Mouse (Mus musculus) layer of hippocampus, adult 8-10 months (tissue): ENCODE data around the gene Tor1b. TPM values are rescaled to one million over a fixed set of nuclear protein-coding genes. Genes with fewer than 3 reads are reported as not detected.
"Not testable (repeated sequence)": the region's sequence is repeated elsewhere in the genome, so short reads cannot be mapped to it uniquely, and the experiment has no call there.

ENCODE experiments used
- DNase-seq, 2 experiments: peaks; one replicate each; pipeline ENCODE4 v3.0.0; 2022; ENCODE audit warnings: low spot score in 2 of 2
- total RNA-seq, 4 experiments: library from RNA; stranded (reverse); gene quantifications; 2 replicates each; pipeline ENCODE4 v1.2.4; 2022

Gene Tor1b
- total RNA-seq, 4 experiments from 2014 or later, result 32.8 to 37.2 (median 36.0) TPM

DNA sequence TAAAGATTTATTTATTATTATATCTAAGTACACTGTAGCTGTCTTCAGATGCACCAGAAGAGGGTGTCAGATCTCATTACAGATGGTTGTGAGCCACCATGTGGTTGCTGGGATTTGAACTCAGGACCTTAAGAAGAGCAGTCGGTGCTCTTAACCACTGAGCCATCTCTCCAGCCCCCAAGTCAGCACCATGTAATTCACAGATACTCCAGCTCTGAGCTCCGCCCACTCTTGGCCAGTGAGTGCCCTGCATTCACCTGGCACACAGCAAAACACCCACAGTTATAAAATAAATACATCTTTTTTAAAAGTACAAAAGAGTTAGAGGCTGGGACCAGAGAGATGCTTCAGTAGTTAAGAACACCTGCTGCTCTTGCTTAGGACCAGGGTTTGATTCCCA, 21.9 kb upstream of the Tor1b start:
- DNase-seq, result not testable (repeated sequence)

DNA sequence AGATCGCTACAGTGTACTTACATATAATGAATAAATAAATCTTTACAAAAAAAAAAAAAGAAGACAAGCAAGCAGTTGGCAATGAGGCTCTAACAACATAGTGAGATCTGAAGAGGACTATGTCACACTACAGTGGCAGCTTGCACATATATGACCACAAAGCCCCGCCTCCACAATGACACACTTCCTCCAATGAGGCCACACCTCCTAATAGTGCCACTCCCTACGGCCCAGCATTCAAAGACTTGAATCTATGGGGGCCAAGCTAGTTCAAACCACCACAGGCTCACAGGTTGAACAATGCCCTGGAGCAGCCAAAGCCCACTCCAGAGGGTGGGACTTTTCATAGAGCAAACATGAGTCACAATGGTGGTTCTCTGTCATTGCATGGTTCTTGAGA, 20.8 kb upstream of the Tor1b start:
- DNase-seq, result no peak

DNA sequence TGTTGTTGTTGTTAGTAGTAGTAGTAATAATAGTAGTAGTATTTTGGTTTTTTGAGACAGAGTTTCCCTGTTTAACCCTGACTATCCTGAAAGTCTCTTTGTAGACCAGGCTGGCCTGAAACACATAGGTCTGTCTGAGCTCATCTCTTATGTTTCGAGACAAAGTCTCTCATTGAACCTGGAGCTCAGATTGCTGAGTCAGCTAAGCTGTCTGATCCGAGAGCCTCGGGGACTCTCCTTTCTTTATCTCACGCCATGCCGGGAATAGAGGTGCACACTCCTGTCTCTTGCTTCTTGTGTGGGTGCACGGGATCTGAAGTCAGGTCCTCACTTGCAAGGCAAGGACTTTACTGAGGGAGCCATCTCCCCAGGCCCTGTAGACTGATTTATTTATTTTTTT, 19.7 kb upstream of the Tor1b start:
- no peak for DNase-seq

DNA sequence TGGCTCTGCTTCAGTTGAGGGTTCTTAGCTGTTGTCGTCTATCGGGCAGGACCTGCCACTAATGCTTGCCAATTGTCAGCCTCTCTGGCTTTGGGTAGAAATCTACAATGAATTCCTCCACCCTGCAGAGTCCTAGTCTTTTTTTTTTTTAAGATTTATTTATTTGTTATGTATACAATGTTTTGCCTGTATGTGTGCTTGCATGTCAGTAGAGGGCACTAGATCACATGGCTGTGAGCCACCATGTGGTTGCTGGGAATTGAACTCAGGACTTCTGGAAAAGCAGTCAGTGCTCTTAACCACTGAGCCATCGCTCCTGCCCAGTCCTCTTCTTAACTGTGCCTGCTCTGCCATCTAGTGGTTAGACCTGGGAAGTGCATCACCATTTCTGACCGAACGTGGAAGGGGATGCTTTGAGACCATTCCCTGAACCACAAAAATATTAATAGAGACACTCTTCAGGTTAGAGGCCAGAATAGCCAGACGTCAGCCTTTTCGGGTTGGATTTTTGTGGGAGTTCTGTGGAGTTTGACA, 18.8 kb upstream of the Tor1b start:
- DNase-seq, result peak; percentile 58 to 80

DNA sequence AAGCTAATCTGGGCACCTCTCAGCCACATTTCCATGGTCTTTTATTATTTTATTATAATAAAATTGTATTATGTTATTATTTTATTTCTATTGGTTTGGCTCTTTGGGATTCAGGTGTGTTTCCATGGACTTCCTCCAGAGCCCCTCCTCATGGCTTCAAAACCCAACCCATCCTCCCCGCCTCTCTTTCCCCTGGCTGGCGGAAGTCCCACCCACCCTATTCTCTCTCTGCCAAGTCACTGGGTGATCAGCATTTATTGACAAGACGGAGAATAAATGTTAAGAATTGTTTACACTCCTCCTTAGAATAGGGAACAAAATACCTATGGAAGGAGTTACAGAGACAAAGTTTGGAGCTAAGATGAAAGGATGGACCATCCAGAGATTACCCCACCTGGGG, 16.0 kb upstream of the Tor1b start:
- no peak for DNase-seq

DNA sequence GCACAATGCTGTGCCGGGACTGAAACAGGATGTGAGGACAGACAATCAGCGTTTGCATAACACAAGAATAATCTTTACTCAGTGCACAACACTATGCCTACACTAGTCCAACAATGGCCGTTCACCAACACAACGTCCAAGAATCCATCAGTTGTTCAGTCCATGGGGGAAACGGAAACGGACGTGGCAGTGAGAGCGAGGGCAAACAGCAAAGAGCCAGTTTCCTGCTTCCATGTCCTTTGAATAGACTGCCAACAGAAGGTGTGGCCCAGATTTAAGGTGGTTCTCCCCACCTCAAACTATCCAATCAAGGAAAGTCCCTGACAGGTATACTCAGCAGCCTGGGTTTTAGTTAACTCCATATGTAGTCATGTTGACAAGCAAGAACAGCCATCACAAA, 15.0 kb upstream of the Tor1b start:
- DNase-seq, result no peak

DNA sequence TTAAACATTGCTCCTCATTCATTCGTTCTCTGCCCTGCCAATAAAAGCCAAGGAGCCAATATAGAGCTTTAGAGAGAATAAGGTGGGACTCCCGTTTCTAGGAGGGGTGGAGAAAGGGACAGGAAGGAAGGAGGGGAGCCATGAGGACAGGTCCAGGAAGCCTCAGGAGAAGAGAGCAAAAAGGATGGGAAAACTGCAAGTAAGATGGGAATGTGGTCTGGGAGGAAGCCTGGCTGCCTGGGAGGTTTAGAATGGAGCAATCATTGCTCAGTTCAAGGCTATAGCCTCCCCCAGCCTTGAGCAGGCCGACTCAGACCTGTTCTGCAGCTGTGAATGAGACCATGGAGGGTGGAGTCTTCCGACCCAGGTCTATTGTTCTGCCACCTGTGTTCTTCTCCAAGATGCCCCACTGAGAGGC, 14.2 kb upstream of the Tor1b start:
- DNase-seq, result no peak

DNA sequence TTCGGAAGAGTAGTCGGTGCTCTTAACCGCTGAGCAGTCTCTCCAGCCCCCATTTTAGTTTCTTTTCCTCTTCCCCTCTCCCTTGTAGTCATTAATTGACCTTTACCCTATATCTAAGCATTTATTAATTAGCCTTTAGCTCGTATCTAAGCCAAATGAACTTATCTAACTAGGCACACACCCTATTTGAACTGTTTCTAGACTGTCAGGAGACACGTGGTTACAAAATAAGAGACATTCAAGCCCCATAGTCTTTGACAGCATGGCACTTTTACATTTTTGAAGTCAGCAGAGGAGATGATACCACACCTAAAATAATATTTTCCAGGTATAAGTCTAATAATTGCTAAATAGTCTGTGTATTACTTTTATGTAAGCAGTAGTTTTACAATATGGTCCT, 11.2 kb upstream of the Tor1b start:
- DNase-seq, result no peak

DNA sequence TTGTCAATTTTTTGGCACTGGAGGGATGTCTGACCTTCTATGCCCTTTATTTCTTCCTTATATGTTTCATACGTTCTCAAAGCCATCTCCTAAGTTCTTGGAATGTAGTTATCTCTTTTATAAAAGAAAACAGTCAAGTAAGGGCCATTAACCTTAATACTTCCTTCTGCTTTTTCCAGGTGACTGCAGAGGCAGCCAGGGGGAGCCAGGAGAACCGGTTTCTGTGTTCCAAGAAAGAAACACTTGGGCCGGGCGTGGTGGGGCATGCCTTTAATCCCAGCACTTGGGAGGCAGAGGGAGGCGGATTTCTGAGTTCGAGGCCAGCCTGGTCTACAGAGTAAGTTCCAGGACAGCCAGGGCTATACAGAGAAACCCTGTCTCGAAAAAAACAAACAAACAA, 10.6 kb upstream of the Tor1b start:
- DNase-seq, result not testable (repeated sequence)

DNA sequence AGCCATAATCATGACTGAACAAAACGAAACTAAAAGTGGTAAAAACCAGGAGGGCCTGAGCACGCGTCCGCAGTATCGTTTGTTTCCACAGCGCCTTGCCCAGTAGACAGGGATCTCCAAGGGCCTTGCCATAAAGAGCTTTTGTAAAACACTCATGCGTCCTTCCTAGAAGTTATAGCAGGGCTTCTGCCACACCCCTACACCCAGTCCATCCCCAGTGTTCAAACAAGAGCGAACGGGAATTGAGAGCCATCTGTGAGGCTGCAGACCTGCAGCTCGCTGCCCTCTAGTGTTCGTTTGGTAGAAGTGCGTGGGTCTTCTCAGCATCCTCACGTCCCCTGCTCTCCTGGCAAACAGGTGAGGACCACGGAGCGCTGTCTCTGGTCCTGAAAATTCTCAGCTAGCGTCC, 10.2 kb upstream of the Tor1b start:
- peak in 1 of 2 experiments; percentile 60 for DNase-seq

DNA sequence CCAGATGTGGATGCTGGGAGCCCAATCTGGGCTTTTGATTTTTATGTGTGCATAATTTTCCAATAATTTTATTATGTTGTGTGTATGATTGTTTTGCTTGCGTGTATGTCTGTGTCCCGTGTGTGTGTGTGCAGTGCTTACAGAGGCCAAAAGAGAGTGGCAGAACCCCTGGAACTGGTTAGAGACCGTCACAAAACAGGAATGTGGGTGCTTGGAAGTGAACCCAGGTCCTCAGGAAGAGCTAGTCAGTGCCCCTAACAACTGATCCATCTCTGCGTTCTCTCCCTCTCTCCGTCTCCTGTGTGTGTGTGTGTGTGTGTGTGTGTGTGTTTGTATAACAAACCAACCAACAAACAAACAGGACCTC, 319 bp upstream of the Tor1b start:
- DNase-seq, result no peak

DNA sequence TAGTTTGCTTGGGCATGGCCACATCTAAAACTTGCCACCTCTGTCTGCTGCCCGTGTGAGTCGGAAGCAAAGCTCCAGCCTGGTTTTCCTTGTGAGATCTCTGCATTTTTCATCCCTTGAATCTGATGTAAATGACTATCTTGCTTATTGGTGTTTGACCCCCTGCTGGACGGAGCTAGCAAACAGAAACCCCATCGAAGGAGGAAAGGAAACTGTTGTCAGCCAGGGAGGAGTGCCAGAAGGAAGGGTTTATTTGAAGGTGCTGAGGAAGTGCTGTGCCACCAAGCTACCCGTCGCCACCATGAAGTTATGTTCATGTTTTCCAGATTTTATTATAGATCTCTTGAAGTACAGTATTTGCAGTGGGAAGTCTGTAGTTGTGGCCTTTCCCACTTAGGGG, 2.0 kb downstream of the Tor1b start:
- DNase-seq, result no peak

DNA sequence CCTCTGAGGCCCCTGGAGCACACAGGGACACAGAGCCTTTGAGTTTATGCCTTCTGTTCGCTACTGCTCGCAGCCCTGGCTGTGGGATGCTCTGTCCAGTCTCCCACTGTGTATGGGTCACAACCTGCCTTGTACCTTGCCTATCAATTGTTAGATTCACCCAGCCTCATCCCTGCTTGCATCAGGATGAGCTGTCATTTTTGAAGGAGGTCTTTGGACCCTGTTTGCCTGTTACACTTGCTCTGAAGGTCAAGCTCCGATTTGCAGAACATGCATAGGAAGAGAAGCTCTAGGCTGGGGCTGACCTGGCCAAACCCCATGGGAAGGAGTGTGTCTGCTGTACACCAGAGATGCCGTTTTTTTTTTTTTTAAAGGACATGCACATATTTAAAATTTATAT, 4.8 kb downstream of the Tor1b start:
- DNase-seq, result no peak

DNA sequence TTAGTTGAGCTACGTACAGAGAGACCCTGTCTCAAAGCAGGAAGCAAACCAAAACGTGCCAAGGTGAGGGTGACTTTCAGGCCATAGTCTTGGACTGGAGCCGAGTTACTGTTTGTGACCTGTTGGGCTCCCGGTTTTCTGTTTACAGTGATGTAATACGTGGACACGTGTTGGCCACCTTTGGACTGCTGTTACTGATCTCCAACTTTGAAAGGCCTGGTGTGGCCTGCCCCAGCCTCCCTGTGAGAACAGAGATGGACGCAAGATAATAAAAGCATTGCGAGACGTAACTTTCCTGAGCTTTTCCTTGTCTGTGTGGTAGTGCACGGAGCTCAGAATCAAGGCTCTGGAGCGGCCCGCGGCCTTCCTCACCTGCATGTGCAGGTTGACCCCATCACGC, 6.0 kb downstream of the Tor1b start:
- DNase-seq, result no peak

DNA sequence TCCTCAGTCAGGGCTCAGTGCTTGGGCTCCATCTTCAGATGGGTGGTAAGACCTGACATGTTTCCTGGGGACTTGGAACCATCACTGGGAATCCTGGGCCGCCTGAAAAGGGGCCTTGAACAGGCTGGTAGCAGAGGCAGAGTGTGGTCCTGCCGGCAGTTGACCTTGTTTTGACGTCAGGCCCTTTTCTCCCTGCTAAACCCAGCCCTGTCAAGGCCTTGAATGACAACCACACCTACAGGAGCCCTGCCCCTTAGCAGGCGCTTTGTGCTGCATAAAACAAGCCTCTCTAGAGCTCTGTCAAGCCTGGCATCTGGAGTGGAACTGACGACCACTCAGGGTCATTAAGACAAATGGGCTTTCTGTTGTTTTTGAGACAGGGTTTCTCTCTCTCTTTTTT, 7.1 kb downstream of the Tor1b start:
- DNase-seq, result no peak

DNA sequence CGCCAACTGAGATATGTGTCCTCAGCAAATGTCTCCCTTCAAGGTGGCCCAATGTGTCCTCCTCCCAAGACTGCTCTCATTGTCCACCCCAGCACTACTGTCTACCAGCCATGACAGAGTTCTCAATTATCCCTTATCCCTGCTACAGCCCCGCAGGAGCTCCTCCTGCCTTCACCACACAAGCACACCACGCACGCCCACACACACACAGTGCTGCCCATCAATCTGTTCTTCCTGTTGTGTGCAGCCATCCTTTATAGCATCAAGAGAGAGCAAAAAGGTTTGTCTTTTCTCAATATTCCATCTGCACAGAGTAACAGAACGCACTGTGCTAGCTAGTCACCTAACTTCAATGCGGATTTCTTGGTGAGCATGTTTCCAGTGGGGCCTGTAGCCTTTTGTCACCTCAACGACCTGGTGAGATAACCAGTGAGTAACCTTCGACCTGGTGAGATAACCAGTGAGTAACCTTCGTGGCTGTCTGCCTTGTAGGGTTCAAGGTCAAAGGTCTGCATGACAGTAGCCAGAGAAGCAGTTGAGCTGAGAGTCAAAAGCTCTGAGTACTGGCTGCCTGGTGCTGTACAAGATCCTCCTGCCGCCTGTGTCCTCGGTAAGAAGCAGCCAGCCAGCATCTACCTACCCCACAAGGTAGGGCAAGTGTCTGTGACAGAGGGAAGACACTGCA, 10.0 kb downstream of the Tor1b start:
- DNase-seq, result no peak

DNA sequence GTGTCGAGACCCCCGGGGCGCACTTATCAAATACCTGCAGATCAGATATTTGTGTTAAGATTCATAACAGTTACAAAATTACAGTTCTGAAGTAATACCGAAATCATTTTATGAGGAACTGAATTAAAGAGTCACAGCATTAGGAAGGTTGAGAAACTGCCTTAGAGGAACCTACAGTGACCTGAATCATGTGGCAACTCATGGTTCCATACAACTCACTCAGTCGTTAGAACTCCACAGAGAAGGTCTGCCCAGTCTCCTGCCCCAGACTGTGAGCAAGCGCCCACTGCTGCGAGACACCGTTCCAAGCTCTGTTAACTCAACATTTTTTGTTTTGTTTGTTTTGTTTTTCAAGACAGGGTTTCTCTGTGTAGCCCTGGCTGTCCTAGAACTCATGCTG, 12.9 kb downstream of the Tor1b start:
- DNase-seq, result no peak

DNA sequence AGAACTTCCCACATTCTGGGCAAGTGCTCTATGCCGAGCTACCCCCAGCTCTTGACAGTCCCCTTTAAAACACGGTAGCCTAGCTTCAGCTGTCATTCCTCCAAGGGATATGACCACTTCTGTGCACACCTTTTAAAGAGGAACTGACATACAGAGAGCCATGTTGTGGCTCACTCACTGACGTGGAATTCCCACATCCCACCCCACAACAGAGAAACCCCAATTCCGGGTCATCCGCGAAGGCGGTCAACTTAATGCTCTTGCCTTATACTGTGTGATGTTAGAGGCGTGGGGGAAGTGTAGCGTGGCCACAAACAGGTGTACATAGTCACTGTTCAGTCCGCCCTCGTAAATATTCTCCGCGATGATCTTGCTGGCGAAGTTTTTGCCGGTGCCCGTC, 14.1 kb downstream of the Tor1b start:
- DNase-seq, result no peak

DNA sequence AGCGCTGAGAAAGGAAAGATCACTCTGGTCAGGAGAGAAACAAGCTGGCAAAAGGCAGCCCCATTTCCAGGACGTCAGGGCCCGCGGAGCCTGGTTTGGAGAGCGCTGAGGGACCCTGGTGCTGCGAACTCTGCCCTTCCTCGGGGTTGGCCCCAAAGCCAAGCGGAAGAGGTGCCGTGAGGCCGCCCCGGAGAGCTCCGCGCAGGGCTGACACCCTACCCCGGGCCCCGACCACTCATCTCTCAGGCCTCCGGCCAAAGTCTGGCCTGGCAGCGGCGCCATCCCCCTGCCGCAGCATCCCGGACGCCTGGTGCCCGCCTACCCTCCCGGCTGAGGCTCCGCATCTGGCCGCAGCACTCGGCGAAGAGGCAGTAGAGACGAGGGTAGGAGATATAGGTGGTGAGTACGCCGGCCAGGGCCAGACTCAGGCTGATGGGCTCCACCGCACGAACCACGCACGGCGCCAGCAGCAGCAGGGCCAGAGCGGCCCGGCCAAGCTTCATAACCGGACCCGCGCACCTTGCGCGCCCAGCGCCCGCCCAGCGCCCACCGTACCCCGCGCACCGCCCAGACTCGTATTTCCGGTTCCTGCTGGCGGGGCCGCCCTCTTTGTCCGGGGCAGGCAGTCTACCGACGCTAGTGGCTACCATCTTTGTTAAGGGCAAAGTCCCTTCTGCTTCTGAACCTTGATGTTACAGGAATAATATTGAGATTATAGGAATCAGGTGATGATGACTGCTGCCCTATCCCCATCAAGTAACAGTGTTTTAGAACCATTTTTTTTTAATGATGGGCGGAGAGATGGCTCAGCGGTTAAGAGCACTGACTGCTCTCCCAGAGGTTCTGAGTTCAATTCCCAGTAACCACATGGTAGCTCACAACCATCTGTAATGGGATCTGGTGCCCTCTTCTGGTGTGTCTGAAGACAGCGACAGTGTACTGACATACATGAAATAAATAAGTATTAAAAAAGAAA, 14.9 kb downstream of the Tor1b start, which contains the start of gene Tor1a:
TSS of gene Tor1a (minus strand) at position 582 of the 976 bp plus-strand sequence.
- peak; percentile 88 to 90 for DNase-seq

DNA sequence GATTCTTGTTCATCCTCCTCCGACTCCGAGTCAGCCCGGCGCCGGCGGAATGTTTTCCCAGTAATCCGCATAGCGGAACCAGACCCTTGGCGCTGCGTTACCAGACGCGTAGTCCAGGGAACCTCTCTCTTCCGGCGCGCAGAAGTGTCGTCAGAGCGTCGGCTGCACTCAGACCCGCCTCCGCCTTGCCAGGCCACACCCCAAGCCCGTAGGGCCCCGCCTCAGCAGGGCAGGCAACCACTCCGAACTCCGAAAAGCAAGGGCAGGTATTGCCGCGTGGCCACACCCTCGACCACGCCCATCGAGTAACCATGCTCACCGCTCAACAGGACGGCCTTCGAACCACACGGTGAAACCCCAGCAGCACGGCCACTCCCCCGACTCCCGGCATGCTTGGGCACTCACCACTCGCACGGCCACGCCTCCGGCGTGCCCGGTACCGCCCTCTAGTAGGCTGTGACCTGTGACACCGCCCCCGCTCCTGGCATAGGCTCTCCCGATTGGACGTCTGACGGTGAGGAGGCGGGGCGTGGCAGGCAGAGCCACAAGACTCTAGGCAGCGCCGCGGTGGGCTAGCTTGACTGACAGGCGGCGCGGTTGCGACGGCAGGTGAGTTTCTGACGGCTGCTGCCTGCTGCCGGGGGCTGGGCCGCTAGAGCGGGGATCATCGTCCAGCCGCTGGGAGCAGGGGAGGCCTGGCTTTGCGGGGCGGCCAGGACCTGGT, 29.2 kb downstream of the Tor1b start, which contains the start of the genes BC005624 and Usp20:
TSS of gene BC005624 (minus strand) at position 412 of the 724 bp plus-strand sequence.
TSS of gene Usp20 (plus strand) at position 490 of the 724 bp plus-strand sequence.
- DNase-seq, result peak; percentile 99

DNA sequence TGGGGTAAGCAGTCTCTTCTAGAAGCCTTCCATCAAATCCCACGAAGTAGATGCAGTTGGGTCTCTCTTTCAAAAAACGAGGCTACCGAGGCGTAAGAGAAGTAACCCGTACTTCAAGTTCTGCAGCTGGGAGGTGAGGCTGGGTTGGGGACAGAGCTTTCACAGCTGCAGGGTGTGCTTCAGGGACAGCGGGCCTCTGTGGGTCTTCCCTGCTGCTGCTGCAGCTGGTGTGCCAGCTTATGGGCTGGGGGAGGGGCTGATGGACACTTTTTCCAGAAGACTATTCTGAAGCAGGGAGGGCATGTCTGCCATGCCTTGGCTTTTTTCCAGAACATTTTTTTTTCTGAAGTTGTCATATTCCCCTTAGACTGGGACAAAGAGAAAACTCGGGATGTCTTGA, 30.3 kb downstream of the Tor1b start:
- no peak for DNase-seq
